Mouse (Mus musculus) cerebellum, adult 8-10 months (tissue): ENCODE results near the gene Tbc1d30.

Experiments
- DNase-seq: peaks from one replicate; pipeline ENCODE4 v3.0.0; 2022

The Tbc1d30 gene

GRCm38 (mm10) chr10:121310511-121311221 is 40.4 kb downstream of the Tbc1d30 start:
- peak; percentile 79 for DNase-seq

- DNase-seq = peak; percentile 36
These were observed 41.1 kb downstream of the Tbc1d30 start for GRCm38 (mm10) chr10:121309801-121310510.

GRCm38 (mm10) chr10:121309123-121309655 is 41.9 kb downstream of the Tbc1d30 start:
- no peak for DNase-seq

- no peak for DNase-seq
These were observed 45.6 kb downstream of the Tbc1d30 start for GRCm38 (mm10) chr10:121305441-121305840.

GRCm38 (mm10) chr10:121303559-121303958 is 47.5 kb downstream of the Tbc1d30 start:
- no peak for DNase-seq

- DNase-seq = no peak
These were observed 49.2 kb downstream of the Tbc1d30 start for GRCm38 (mm10) chr10:121301868-121302267.

- DNase-seq = no peak
These were observed 50.4 kb downstream of the Tbc1d30 start for GRCm38 (mm10) chr10:121300659-121301058.

GRCm38 (mm10) chr10:121297054-121297701 is 53.9 kb downstream of the Tbc1d30 start:
- DNase-seq = no peak

- DNase-seq = no peak
These were observed 56.6 kb downstream of the Tbc1d30 start for GRCm38 (mm10) chr10:121294471-121294870.

GRCm38 (mm10) chr10:121293829-121294228 is 57.2 kb downstream of the Tbc1d30 start:
- DNase-seq = no peak

- DNase-seq = no peak
These were observed 59.7 kb downstream of the Tbc1d30 start for GRCm38 (mm10) chr10:121291272-121291917.

- no peak for DNase-seq
These were observed 60.4 kb downstream of the Tbc1d30 start for GRCm38 (mm10) chr10:121290682-121291078.

GRCm38 (mm10) chr10:121289970-121290681 is 61.0 kb downstream of the Tbc1d30 start:
- no peak for DNase-seq

GRCm38 (mm10) chr10:121282926-121283325 is 68.2 kb downstream of the Tbc1d30 start:
- no peak for DNase-seq

GRCm38 (mm10) chr10:121282436-121282835 is 68.6 kb downstream of the Tbc1d30 start:
- no peak for DNase-seq

GRCm38 (mm10) chr10:121280943-121281342 is 70.1 kb downstream of the Tbc1d30 start:
- DNase-seq = no peak

- DNase-seq = no peak
These were observed 74.0 kb downstream of the Tbc1d30 start for GRCm38 (mm10) chr10:121277022-121277471.

- DNase-seq = no peak
These were observed 76.1 kb downstream of the Tbc1d30 start for GRCm38 (mm10) chr10:121274964-121275363.

- DNase-seq = no peak
These were observed 80.1 kb downstream of the Tbc1d30 start for GRCm38 (mm10) chr10:121271002-121271401.

- no peak for DNase-seq
These were observed 82.3 kb downstream of the Tbc1d30 start for GRCm38 (mm10) chr10:121268771-121269170.

GRCm38 (mm10) chr10:121264204-121264575 is 86.9 kb downstream of the Tbc1d30 start:
- no peak for DNase-seq

- no peak for DNase-seq
These were observed 87.4 kb downstream of the Tbc1d30 start for GRCm38 (mm10) chr10:121263520-121264203.
